Mouse (Mus musculus) liver, postnatal 0 days (tissue): Measurements from ENCODE around the gene Ppp1r16b.

Source experiments
- CTCF ChIP-seq: sonication (generic); IDR thresholded peaks from 2 replicates; pipeline ENCODE4 v1.5.1; 2016; ENCODE audit warnings: antibody characterized with exemption, low read depth
- EP300 ChIP-seq: IDR thresholded peaks from 2 replicates; pipeline ENCODE4 v1.6.1; 2016; ENCODE audit warnings: antibody characterized with exemption, low read depth, mild to moderate bottlenecking

DNA sequence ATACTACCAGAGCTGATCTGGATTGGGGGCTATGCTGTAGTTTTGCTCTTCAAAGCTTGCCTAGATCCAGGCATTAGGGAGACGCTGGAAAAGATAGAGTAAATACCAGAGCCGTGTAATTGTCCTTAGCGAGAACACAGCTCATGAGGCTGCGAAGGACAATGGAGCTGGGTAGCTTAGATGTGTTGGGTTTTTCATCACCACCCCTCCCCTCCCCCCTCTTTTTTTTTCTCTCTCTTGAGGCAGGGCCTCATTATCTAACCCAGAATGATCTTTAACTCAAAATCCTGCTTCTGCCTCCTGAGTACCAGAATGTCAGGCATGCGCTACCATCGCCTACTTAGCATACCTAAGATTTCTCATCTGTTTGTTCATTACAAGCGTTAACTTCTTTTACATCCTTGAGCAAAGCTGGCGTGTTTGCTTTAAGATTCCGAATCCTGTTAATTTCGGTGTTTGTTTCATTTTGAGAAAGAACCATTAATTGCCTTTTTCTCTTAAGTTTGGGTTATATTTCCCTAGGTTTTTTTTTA lies 15.2 kb downstream of the Ppp1r16b start:
- TF ChIP-seq CTCF (no peak), EP300 (no peak)
